Mouse (Mus musculus) olfactory bulb, adult 2 months (tissue): ENCODE measurements around the gene Nt5c2.

Experiments used
- CTCF ChIP-seq: fragments of 200-500 bp; IDR thresholded peaks from 2 replicates; pipeline ENCODE4 v1.5.1; 2012; ENCODE audit warnings: low read depth, mild to moderate bottlenecking, low read length, moderate library complexity; ENCODE audit not compliant: insufficient read depth
- POLR2A ChIP-seq: fragments of 200-500 bp; IDR thresholded peaks from 2 replicates; pipeline ENCODE4 v1.6.1; 2012; ENCODE audit warnings: mild to moderate bottlenecking, low read depth, low read length, moderate library complexity; ENCODE audit not compliant: insufficient read depth

DNA sequence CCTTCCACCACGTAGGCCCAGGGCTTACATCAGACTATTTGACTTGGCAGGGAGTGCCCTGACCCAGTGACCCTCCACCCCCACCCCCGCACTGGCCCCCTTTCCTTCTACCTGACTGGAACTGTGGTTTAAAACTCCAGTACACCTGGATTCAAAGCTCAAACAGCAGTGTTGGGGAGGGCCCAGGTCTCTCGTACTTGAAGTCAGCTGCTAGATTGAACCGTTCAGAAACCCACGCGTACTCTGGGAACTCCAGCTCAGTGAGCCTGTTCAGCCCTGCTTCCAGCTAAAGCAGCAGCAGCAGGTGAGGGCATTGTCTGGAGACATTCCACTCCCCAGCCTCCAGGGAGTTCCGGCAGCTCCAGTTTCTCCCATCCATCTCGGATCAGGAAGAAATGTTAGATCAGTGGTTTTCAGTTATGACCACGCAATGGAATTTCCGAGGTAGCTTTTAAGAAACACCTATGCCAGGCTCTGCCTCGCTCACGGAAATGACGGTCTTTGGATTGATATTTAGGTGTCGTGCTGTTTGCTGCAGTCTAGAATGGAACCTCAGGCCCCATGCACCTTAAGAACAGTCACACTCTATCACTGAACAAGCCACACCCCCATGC, 31.5 kb downstream of the Nt5c2 start:
- TF ChIP-seq CTCF (no peak), POLR2A (no peak)
